Mouse (Mus musculus) stomach, embryonic 14.5 days (tissue): ENCODE results near the gene Cd320. TPM values are rescaled to one million over a fixed set of nuclear protein-coding genes. Genes with fewer than 3 reads are reported as not detected.
"Not testable (repeated sequence)": the region's sequence is repeated elsewhere in the genome, so short reads cannot be mapped to it uniquely, and the experiment has no call there.

Experiments used
- ATAC-seq: fragments of 200-750 bp; cut with Nextera tagmentation; 2 replicates; pipeline ENCODE4 v1.8.0; 2017; ENCODE audit warnings: low read depth, moderate TSS enrichment; ENCODE audit not compliant: insufficient number of reproducible peaks, insufficient read depth, low FRiP score
- H3K27ac ChIP-seq: fragments of 300-500 bp; sonication (generic); 2 replicates; pipeline ENCODE4 v1.5.1; 2014; ENCODE audit warnings: mild to moderate bottlenecking, low read length, moderate library complexity, mixed read lengths
- H3K27me3 ChIP-seq: fragments of 300-500 bp; sonication (generic); 2 replicates; pipeline ENCODE4 v1.6.1; 2014; ENCODE audit warnings: low read length, control low read depth, mixed read lengths; ENCODE audit not compliant: control insufficient read depth, insufficient read depth
- H3K36me3 ChIP-seq: fragments of 300-500 bp; sonication (generic); 2 replicates; pipeline ENCODE4 v1.6.1; 2014; ENCODE audit warnings: mild to moderate bottlenecking, control low read depth, low read length, moderate library complexity, mixed read lengths; ENCODE audit not compliant: control insufficient read depth, insufficient read depth
- H3K4me1 ChIP-seq: fragments of 300-500 bp; sonication (generic); 2 replicates; pipeline ENCODE4 v1.6.1; 2014; ENCODE audit warnings: low read length, control low read depth, mixed read lengths; ENCODE audit not compliant: control insufficient read depth, insufficient read depth
- H3K4me2 ChIP-seq: fragments of 300-500 bp; sonication (generic); replicated peaks from 2 replicates; pipeline ENCODE4 v1.6.1; 2014; ENCODE audit warnings: low read depth, low read length, control low read depth
- H3K4me3 ChIP-seq: fragments of 300-500 bp; sonication (generic); 2 replicates; pipeline ENCODE4 v1.5.1; 2014; ENCODE audit warnings: low read depth, low read length, control low read depth
- H3K9ac ChIP-seq: fragments of 300-500 bp; sonication (generic); replicated peaks from 2 replicates; pipeline ENCODE4 v1.6.1; 2014; ENCODE audit warnings: low read depth, mild to moderate bottlenecking, control low read depth, low read length, moderate library complexity, mixed read lengths
- H3K9me3 ChIP-seq: fragments of 300-500 bp; sonication (generic); 2 replicates; pipeline ENCODE4 v1.6.1; 2016; ENCODE audit warnings: low read depth, low read length, control low read depth; ENCODE audit not compliant: control insufficient read depth
- WGBS: fragments of 180-500 bp; shearing (Covaris S2); extraction: QIAGEN DNeasy Blood & Tissue Kit; methylation state at CpG from one replicate; pipeline ENCODE4 v1.1.7; 2014; 5-methylcytosine and 5-hydroxymethylcytosine counted together
- polyA plus RNA-seq: library from polyadenylated mRNA; unstranded; fragments of >200 nt; fragmentation: Nextera tagmentation; extraction: Ambion mirVana; gene quantifications from 2 replicates; pipeline ENCODE4 v1.2.1, GENCODE M21; 2014

Cd320 gene
- polyA plus RNA-seq, 1 experiment from 2014 or later: 79.6 TPM

- ATAC-seq: no peak
- Histone ChIP-seq H3K27ac (no peak overlapping the region), H3K36me3 (peaks cover 1% of the 10 kb centered on the region), H3K4me2 (no peak overlapping the region), H3K9ac (0 out of 2 replicates have a peak overlapping the region, but pooled peaks have one; percentile 45), H3K4me1 (peaks cover 4% of the 10 kb centered on the region; the same call in 1 of the 2 replicates), H3K9me3 (no peaks in the 10 kb centered on the region), H3K4me3 (no peak overlapping the region), H3K27me3 (no peaks in the 10 kb centered on the region)
- WGBS: 85% methylated on average over 1 of the region's 1 CpGs
These were observed 1.3 kb downstream of the Cd320 start for GRCm38 (mm10) chr17:33844196-33844595.

GRCm38 (mm10) chr17:33848139-33848538 lies 5.2 kb downstream of the Cd320 start:
- no peaks in the 10 kb centered on the region for H3K27me3 ChIP-seq
- ATAC-seq: no peak
- no peak overlapping the region for H3K27ac ChIP-seq
- no peaks in the 10 kb centered on the region for H3K9me3 ChIP-seq
- peaks cover 5% of the 10 kb centered on the region for H3K36me3 ChIP-seq
- 81% methylated on average over 8 of the region's 8 CpGs for WGBS
- no peak overlapping the region for H3K4me3 ChIP-seq
- peaks cover 4% of the 10 kb centered on the region; the same call in 1 of the 2 replicates for H3K4me1 ChIP-seq
- no peak overlapping the region for H3K4me2 ChIP-seq
- no peak overlapping the region for H3K9ac ChIP-seq

- WGBS: 51% methylated on average over 1 of the region's 1 CpGs
- no peak overlapping the region for H3K9ac ChIP-seq
- ATAC-seq: no peak
These were observed 8.4 kb downstream of the Cd320 start for GRCm38 (mm10) chr17:33851331-33851730.

GRCm38 (mm10) chr17:33857816-33858215 lies 14.9 kb downstream of the Cd320 start:
- Histone ChIP-seq H3K27ac (no peak overlapping the region), H3K9ac (no peak overlapping the region), H3K4me1 (no peaks in the 10 kb centered on the region), H3K27me3 (no peaks in the 10 kb centered on the region), H3K4me2 (no peak overlapping the region), H3K9me3 (no peaks in the 10 kb centered on the region), H3K4me3 (no peak overlapping the region), H3K36me3 (no peaks in the 10 kb centered on the region)
- ATAC-seq: no peak
- 83% methylated on average over 4 of the region's 4 CpGs for WGBS

More at GRCm38 (mm10) chr17:33851331-33851730, 8.4 kb downstream of the Cd320 start:
- H3K27ac ChIP-seq: no peak overlapping the region
- H3K27me3 ChIP-seq: no peaks in the 10 kb centered on the region
- H3K36me3 ChIP-seq: peaks cover 5% of the 10 kb centered on the region; the same call in 1 of the 2 replicates
- H3K4me2 ChIP-seq: no peak overlapping the region
- no peaks in the 10 kb centered on the region for H3K4me1 ChIP-seq
- no peak overlapping the region for H3K4me3 ChIP-seq
- H3K9me3 ChIP-seq: no peaks in the 10 kb centered on the region

GRCm38 (mm10) chr17:33865330-33866030 lies 22.6 kb downstream of the Cd320 start:
- no peak for ATAC-seq
- Histone ChIP-seq H3K27me3 (no peaks in the 10 kb centered on the region), H3K9ac (no peak overlapping the region), H3K4me2 (no peak overlapping the region), H3K4me1 (no peaks in the 10 kb centered on the region), H3K9me3 (no peaks in the 10 kb centered on the region), H3K27ac (no peak overlapping the region), H3K36me3 (no peaks in the 10 kb centered on the region), H3K4me3 (no peak overlapping the region)
- WGBS: 35% methylated on average over 9 of the region's 9 CpGs

GRCm38 (mm10) chr17:33873537-33873936 lies 30.6 kb downstream of the Cd320 start, which contains the start of gene Gm7029:
Gm7029 (plus strand) TSS chr17:33873837.
- not testable (repeated sequence) for H3K27ac ChIP-seq, H3K4me2 ChIP-seq, H3K9ac ChIP-seq, H3K9me3 ChIP-seq, H3K4me1 ChIP-seq, H3K27me3 ChIP-seq, H3K4me3 ChIP-seq, ATAC-seq, H3K36me3 ChIP-seq
- WGBS: 87% methylated on average over 4 of the region's 12 CpGs

GRCm38 (mm10) chr17:33874411-33874810 lies 31.5 kb downstream of the Cd320 start:
- WGBS: 89% methylated on average over 11 of the region's 11 CpGs
- Histone ChIP-seq H3K9me3 (no peaks in the 10 kb centered on the region), H3K27me3 (no peaks in the 10 kb centered on the region), H3K9ac (no peak overlapping the region), H3K4me1 (no peaks in the 10 kb centered on the region), H3K27ac (no peak overlapping the region), H3K4me2 (no peak overlapping the region), H3K36me3 (peaks cover 8% of the 10 kb centered on the region; the same call in 1 of the 2 replicates), H3K4me3 (no peak overlapping the region)
- ATAC-seq: no peak

GRCm38 (mm10) chr17:33875797-33876196 lies 32.9 kb downstream of the Cd320 start:
- not testable (repeated sequence) for H3K4me1 ChIP-seq, H3K4me3 ChIP-seq, H3K27me3 ChIP-seq, H3K4me2 ChIP-seq, H3K27ac ChIP-seq, H3K9me3 ChIP-seq, H3K9ac ChIP-seq, ATAC-seq
- H3K36me3 ChIP-seq: peaks cover 12% of the 10 kb centered on the region; the same call in 1 of the 2 replicates
- 79% methylated on average over 5 of the region's 5 CpGs for WGBS
